Mouse (Mus musculus): Measurements from ENCODE around the gene Pter. TPM values are rescaled to one million over a fixed set of nuclear protein-coding genes. Genes with fewer than 3 reads are reported as not detected.
A peak's percentile ranks its signal among the peaks of the same experiment; 100 is the strongest.

The Pter gene
- total RNA-seq (2021), result 10 to 100 TPM; 14.4 to 15.3 TPM
- long read RNA-seq, experiment 1, transcript Pter-205 (6 exons, 1,232 nt), result major isoform, 11 of 12 reads
- long read RNA-seq, experiment 1, partial matches to known transcripts, result 0 of 12 reads
- long read RNA-seq, experiment 1, other reads (novel, unspliced or antisense), result 1 of 12 reads
- long read RNA-seq, experiment 2, transcript Pter-205 (6 exons, 1,232 nt), result major isoform, 6 of 10 reads
- long read RNA-seq, experiment 2, partial matches to known transcripts, result 1 of 10 reads
- long read RNA-seq, experiment 2, other reads (novel, unspliced or antisense), result 3 of 10 reads

- DNase-seq (ENCODE audit: low spot score), result peak; percentile 94
These were observed at the start of gene Pter for GRCm38 (mm10) chr2:12923804-12924591. Gene Pter, plus strand, starts transcription at chr2:12924041.

- DNase-seq (ENCODE audit: low spot score), result no peak
These were observed 49.6 kb upstream of the Pter start for GRCm38 (mm10) chr2:12874232-12874631.

GRCm38 (mm10) chr2:12879492-12879891 is 44.3 kb upstream of the Pter start:
- no peak for DNase-seq (ENCODE audit: low spot score)

- DNase-seq (ENCODE audit: low spot score), result no peak
These were observed 42.8 kb upstream of the Pter start for GRCm38 (mm10) chr2:12881009-12881408.

GRCm38 (mm10) chr2:12883276-12883914 is 40.4 kb upstream of the Pter start:
- no peak for DNase-seq (ENCODE audit: low spot score)

- DNase-seq (ENCODE audit: low spot score), result no peak
These were observed 36.8 kb upstream of the Pter start for GRCm38 (mm10) chr2:12887015-12887414.

GRCm38 (mm10) chr2:12905786-12906185 is 18.1 kb upstream of the Pter start:
- no peak for DNase-seq (ENCODE audit: low spot score)

- no peak for DNase-seq (ENCODE audit: low spot score)
These were observed 1.8 kb downstream of the Pter start for GRCm38 (mm10) chr2:12925643-12926042.

- no peak for DNase-seq (ENCODE audit: low spot score)
These were observed 6.5 kb downstream of the Pter start for GRCm38 (mm10) chr2:12930338-12930737.

- no peak for DNase-seq (ENCODE audit: low spot score)
These were observed 10.1 kb downstream of the Pter start for GRCm38 (mm10) chr2:12933905-12934304.

- no peak for DNase-seq (ENCODE audit: low spot score)
These were observed 11.4 kb downstream of the Pter start for GRCm38 (mm10) chr2:12935286-12935685.

- DNase-seq (ENCODE audit: low spot score), result no peak
These were observed 13.8 kb downstream of the Pter start for GRCm38 (mm10) chr2:12937461-12938217.

GRCm38 (mm10) chr2:12938641-12939040 is 14.8 kb downstream of the Pter start:
- no peak for DNase-seq (ENCODE audit: low spot score)

- no peak for DNase-seq (ENCODE audit: low spot score)
These were observed 33.0 kb downstream of the Pter start for GRCm38 (mm10) chr2:12956703-12957424.

GRCm38 (mm10) chr2:12970049-12970724 is 46.3 kb downstream of the Pter start:
- no peak for DNase-seq (ENCODE audit: low spot score)

GRCm38 (mm10) chr2:12973752-12974151 is 49.9 kb downstream of the Pter start:
- DNase-seq (ENCODE audit: low spot score), result no peak

GRCm38 (mm10) chr2:12977367-12977766 is 53.5 kb downstream of the Pter start:
- no peak for DNase-seq (ENCODE audit: low spot score)

GRCm38 (mm10) chr2:12978771-12979170 is 54.9 kb downstream of the Pter start:
- no peak for DNase-seq (ENCODE audit: low spot score)

- DNase-seq (ENCODE audit: low spot score), result no peak
These were observed 61.3 kb downstream of the Pter start for GRCm38 (mm10) chr2:12984901-12985732.
